Mouse (Mus musculus): ENCODE data around the gene Lsr.
"Not testable (repeated sequence)": the region's sequence is repeated elsewhere in the genome, so short reads cannot be mapped to it uniquely, and the experiment has no call there.

Lsr gene

DNA sequence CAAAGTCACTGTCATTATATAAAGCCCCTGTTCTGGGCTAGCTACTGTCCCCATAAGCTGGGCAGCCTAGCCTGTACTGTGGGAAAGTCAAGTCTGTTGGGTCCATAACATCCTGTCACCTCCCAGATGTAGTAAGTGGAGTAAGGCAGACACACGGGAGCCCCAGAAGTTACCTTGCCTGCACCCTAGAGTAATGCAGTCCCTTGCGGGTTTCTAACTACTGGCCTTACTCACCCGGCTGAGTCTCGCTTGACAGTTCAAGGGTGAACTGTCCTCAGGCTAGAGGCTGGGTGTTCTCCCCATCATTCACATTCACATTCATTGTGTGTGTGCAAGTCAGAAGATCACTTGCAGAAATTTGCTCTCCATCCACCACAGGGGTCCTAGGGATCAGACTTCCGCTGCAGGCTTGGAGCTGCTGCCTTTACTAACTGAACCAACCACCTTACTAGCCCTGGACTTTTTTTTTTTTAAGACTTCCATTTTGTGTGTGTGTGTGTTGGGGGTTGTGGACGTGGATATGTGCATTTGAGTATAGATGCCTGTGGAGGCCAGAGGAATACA is 13.4 kb downstream of the Lsr start:
- peak; percentile 9 for DNase-seq

DNA sequence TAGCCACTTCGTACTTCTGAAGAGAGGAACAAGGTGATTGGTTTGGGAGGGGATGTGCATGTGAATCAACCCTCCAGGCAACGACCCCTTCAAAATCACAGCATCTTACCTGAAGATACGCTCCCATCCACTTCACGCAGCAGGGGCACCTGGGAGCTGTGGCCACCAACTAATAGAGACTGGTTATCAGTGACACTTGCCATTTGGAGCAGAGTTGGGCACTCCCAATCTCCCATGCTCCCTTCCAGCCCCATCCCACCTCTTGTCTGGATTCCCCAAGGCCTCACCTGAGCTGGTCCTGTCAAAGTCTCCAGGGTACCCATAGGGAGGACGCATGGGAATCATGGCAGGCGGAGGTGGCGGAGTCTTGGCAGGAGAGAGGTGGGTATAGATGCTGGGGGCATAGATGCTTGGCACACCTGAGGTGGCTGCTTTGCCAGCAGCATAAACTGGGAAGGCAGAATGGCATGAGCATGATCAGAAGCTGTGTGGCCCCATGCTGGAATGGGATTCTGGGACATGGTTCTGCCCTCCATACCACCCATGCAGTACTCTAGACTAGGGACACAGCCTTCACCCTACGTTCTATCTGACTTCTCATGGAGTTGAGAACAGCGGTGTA is 14.3 kb downstream of the Lsr start:
- peak; percentile 19 for DNase-seq

DNA sequence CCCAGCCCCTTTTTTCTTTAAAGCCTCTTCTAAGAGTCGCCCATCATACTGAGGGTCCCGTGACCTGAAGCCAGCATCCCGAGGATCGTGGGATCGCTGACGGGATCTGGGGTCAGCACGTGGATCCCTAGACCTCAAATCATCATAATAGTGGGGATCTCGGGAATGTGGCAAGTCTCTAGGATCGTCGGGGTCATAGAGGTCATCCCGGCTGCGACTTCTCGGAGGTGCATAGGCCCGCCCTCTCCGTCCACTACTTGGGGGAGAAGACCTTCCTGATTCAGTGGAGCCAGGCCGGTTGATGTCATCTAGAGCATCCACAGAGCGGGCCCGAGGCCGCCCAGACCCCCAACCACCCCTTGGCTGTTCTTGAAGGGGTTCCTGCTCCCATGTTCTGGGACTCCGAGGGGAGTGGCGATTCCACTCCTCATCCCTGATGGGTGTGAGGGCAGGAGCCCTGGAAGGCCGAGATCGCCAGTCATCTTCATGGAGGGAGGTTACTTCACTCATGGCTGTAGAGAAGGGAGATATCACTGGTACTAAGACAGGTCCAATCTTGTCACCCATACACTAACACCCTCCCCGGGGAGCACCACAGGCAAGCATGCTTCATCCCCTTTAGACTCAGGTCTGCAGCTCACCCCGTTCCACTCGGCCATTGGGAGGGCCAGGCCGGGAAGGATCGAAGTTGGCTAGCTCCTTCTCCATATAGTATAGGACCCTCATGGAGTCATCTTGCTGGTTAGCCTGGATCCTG is 15.0 kb downstream of the Lsr start:
- peak; percentile 37 for DNase-seq

DNA sequence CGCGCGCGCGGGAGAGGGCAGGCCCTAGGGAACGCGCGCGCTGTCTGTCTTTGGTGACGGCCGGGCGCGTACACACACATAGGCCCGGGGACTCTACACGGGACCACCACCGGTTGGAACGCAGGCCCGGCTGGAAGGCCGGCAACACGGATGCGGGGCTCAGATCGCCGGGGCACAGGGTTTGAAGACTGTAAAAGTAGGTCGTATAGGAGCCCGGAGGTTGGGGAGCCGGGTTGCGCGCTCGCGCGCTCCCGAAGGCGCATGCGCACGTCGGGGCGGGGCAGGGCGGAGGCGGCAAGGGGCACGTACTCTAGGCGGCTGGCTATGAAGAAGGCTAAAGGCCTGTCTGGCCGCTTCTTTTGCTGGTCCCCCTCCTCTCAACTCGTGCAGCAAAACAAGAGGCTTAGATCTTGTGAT is 15.9 kb downstream of the Lsr start:
- DNase-seq: peak; percentile 95

DNA sequence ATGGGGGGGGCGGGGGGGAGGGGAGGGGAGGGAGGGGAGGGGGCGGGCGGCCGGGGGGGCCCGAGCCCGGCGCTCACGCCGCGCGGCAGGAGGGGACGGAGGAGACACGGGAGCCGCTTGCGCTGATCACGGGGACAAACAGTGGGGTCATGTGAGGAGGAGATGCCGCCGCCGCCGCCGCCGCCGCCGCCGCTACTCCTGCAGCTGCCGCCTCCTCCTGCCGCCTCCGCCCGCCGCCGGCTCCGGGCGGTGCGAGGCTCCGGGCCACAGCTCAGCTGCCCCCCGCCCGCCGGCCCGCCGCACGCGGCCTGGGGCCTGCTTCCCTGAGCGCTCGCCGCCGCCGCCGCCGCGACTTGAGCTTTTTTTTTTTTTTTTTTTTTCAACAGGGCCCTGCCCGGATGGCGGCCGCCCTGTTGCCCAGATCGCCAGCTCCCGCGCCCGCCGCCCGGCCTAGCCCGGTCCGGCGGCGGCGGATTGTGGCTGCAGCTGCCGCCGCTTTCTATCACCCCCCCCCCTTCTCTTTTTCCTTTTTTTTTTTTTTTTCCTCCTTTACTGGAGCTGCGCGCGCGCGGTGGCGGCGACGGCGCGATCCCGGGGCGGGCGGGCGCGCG is 16.4 kb downstream of the Lsr start, which contains the start of gene Usf2:
TSS of gene Usf2 (minus strand) at position 48 of the 611 bp plus-strand sequence.
- peak; percentile 84 for DNase-seq

DNA sequence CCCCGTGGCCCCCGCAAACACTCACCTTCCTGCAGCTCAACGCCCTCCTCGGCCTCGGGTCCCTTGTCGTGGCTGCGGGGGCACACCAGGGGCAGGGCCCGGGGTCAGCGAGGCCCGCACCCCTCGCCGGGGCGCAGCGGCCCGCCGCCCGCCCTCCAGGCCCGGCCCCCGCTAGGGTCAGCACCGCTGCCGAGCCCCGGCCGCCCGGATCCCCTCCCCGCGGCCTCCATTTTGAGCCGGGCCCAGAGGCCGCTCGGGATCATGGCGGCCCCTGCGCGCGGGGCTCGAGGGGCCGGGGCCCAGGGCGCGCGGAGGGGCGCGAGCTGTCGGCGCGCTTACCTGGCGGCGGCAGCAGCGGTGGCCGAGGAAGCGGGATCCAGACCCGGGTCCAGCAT is 16.9 kb downstream of the Lsr start:
- peak; percentile 76 for DNase-seq

DNA sequence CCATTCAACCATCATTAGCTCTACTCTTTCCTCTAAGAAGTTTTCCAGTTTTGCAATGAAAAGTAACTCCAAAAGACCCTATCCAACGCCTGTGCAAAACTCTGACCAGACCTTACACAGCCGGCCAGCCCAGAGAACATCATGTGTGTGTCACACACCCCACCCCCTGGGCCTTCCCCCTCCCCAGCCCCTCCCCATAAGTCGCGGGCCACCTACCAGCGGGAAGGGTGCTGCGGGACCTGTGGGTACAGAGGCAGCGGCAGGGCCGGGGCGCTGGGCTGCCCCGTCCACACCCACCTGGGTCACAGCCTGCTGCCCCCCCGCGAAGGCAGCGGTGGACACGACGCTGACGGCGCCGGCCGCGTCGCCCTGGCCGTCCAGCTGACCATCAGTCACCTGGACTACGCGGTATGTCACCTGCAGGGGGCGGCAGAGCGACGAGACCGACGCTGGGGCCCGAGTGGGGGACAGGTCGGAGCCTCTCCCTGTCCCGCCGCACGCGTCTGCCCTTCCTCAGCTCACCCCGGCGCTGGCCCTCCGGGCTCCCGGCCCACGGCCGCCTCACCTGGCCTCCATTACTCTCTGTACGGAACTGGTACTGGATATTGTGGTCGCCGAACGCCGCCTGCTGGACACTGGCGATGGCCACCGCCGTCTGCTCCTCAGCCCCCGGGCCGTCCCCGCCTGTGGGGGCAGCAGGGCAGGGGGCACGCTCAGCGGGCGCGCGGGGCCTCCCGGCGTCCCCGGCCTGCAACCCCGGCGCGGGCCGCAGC is 17.5 kb downstream of the Lsr start:
- peak; percentile 89 for DNase-seq

DNA sequence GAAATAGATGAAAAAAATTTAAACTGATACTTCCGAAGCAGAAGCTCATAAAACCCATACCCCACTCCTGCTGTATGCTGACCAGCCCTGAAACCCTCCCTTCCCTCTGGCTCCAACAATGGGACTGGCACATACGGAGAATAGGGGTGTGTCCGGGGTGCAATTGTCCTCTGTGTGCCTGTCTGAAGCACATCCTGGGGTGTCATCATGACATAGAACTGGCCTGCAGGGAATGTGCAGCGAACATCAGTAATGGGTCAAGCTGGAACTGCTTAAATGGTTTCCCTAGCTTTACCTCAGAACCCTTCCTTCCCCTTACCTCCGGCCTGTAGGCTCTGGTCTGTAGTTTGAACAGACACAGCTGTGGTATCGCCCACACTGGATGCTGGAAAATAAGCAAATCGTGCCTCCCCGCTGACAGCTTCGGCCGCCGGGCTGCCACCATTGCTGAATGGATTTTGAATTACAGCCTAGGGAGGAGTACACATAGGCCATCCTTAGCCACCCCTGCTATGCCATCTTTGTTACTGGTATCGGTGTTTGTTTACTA is 18.2 kb downstream of the Lsr start:
- DNase-seq: peak; percentile 19

DNA sequence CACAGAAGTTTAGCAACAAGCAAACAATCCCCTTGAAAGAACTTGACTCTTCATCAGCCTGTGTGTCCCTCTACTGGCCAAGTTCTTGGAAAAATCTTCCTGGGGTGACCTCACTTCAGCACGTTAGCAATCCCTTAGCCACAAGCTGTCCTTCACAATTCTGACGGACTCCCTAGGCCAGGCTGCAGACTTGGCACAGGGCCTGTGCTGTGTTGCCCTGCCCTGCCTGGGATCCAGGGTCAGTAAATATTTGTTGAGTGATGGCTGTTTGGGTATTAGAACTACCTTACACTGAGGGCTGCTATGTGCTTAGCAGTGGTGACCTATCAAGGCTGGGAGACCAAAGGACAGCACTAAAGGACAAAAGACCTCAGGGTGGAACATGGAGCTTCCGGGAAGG is 19.2 kb downstream of the Lsr start:
- no peak for DNase-seq

DNA sequence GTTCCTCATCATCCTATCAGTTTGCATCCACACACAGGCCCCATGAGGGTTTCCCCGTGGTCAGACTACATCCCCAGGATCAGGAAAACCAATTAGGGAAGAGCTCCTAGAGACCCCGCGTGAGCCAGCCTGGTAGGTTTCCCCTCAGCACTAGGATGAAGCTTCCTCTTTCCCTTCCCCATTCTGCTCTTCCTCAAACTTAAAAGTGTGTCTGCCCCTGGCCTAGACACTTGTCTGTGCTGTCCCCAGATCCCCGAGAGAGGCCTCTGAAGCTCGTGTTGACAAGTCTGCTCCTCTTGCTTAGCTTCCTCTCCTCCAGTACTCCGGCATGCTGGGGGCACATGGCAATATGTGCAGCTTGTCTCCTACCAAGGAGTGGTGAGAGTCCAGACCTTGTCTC is 19.8 kb downstream of the Lsr start:
- no peak for DNase-seq

DNA sequence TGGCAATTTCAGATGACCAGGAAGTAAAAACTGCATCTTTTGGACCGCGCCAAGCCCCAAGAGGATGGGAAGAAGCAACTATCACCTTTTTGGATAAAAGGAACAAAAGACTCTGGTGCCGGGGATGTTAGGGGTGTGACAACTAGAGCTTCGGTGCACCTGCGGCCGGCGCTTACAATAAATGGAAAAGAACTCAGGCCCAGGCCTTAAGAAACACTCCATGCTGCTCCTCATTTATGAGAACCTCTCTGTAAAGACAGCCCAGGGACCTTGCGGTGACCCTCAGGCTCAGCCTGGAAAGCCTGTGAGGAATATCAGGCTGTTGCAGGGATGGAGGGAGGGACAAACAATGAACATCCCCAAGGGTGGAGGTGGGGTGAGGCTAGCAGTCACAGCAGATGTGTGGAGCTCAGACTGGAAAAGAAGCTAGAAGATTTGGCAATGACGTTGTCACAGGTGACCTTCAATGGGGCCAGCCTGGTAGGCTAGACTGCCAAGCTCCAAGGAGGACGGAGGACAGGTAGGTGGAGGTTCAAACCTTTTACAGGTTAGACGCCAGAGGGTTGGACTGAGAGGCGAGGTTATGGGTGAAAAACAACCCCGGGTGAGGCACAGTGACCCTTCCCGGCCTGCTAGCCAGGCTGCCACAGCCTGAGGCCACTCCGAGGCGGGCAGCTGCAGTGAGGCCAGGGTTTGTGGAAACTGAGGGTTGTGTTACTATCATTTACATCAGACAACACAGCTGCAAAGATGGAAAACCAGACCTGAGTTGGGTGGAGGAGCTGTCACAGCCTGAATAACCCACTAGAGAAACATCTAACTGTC is 20.6 kb downstream of the Lsr start:
- DNase-seq: no peak

DNA sequence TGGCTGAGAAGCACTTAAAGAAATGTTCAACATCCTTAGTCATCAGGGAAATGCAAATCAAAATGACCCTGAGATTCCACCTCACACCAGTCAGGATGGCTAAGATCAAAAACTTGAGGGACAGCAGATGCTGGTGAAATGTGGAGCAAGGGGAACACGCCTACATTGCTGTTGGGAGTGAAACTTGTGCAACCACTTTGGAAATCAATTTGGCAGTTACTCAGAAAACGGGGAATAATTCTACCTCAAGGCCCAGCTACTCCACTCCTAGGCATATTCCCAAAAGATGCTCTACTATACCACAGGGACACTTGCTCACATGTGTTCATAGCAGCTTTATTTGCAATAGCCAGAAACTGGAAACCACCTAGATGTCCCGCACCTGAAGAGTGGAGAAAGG is 23.4 kb downstream of the Lsr start:
- DNase-seq: not testable (repeated sequence)

DNA sequence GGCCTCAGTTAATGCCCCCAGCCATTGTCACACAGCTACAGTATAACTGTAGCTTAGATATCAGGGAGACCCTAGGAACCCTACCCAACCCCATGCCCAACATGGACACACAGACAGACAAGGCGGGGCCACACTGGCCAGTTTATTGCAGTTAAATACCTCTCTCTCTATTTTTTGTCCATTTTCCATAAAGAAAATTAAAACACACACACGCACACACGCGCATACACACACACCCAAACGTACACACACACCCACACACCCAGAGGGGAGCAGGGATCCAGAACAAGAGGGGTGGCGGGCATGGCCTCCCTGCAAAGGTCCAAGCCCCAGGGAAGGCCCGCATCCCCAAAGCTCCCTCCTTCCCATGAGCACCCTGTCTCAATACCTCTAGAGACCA is 27.4 kb downstream of the Lsr start:
- DNase-seq: no peak

DNA sequence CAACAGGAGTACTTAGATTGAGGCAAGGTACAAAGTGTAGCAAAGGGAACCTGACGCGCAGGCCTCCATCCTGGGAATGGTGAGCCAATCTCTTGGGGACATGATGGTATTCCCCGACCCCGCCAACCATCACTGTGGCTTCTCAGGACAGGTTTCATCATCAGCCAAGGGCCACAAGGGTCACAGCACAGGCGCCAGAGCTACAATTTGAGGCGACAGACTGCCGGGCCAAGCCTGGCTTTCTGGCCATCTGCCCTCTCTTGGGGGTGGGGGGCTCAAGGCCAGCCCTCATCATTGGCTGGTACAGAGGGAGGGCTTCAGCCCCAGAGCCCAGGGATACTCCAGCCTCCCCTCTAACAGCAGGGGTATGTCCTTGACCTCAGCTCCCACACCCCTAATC is 27.8 kb downstream of the Lsr start:
- DNase-seq: not testable (repeated sequence)

DNA sequence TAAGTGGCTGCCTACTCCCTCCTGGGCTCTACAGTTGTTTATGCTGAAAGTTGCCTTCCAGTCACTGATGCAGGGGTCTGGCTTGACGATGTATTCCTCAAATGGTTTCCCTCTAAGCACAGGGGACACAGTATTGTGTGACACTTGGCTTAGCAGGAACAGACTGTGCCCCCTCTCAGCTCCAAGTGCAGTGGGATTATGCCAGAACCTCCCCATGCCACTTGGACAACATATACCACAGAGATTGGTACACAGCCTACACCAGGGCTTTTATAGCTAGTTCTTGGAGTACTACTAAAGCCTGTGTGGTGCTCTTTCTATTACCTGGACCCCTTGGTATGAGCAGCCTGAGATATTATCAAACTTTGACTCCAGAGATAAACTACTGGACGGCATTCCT is 28.6 kb downstream of the Lsr start:
- DNase-seq: not testable (repeated sequence)

DNA sequence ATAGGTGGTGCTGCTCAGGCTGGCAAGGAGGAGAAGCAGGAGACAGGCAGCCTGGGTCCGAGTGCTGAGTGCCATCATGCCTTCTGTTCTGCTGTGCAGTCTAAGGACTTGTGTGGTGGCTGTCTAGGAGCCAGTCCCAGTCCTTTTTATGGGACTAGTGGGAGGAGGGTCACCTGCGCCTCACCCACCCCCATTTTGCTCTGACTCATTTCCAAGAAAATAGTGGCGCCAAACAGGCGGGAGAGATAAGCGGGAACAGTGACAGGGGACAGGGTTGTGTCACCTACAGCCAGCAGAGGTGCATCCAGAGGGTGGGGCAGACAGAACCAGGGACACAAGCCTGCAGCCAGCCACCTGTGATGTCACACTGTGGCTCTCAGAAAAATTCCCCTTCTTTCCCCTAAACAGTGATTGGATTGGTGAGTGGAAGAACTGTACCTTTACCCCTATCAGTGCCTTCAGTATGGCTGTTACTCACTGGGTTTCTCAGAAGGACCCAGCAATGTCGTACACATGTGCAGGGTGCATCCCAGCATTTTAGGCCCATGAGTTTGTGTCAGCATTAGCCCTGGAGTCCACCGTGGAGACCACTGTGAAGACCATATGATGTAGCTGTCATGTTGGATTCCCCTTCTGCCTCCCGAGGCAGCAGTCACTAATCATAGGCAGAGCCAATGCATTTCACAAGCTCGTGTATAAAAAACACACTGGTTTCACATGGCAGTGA is 29.2 kb downstream of the Lsr start, which contains the start of gene Hamp:
TSS of gene Hamp (minus strand) at position 124 of the 727 bp plus-strand sequence.
- no peak for DNase-seq

DNA sequence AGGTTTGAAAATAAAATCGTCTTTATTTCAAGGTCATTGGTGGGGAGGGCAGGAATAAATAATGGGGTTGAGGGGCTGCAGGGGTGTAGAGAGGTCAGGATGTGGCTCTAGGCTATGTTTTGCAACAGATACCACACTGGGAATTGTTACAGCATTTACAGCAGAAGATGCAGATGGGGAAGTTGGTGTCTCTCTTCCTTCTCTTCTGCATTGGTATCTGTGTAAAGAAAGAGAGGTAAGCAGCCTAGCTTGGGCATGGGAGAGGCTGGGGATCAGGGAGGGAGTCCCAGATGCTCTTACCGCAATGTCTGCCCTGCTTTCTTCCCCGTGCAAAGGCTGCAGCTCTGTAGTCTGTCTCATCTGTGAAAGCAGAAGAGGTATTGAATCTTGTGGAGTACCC is 30.9 kb downstream of the Lsr start:
- not testable (repeated sequence) for DNase-seq

DNA sequence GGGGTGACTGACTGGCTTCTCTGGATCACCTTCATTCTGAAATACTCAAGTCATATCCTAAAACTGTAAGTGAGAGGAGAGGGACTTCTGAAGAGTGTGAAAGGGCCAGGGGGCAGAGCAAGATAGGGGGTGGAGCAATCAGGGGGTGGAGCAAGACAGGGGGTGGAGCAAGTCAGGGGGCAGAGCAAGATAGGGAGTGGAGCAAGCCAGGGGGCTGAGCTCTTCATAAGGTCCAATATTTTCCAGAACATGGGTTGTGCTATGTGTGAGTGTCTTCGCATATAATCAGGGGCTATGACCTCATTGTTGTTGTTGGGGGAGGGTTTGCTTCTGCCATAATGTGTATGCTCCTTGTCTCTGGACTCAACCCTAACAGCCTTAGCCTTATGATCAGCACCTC is 33.2 kb downstream of the Lsr start:
- not testable (repeated sequence) for DNase-seq

DNA sequence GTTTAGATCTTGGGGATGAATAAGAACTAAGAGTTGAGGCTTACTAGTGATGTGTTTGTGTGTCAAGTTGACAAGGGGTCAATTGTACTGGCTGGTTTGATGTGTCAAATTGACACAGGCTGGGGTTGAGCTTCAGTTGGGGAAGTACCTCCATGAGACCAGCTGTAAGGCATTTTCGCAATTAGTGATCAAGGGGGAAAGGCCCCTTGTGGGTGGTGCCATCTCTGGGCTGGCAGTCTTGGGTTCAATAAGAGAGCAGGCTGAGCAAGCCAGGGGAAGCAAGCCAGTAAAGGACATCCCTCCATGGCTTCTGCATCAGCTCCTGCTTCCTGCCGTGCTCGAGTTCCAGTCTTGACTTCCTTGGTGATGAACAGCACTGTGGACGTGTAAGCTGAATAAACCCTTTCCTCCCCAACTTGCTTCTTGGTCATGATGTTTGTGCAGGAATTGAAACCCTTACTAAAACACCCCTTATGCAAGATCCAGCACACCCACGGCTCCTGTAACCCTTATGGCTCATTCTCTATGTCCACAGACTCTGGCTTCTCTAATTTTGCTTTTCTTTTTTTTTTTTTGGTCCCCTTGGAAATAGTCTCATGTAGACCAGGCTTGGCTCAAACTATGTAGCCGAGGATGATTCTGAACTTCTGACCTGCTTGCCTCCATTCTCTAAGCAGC is 37.7 kb downstream of the Lsr start:
- not testable (repeated sequence) for DNase-seq

DNA sequence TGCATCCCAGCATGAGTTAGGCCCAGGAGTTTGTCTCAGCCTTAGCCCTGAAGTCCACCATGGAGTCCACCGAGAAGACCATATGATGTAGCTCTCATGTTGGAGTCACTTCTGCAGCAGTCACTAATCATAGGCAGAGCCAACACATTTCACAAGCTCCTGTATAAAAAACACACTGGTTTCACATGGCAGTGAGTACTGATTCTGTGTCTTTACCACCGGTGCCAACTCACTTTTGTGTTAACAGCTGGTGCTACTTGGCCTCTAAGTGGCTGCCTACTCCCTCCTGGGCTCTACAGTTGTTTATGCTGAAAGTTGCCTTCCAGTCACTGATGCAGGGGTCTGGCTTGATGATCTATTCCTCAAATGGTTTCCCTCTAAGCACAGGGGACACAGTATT is 48.7 kb downstream of the Lsr start, which contains the start of gene Hamp2:
TSS of gene Hamp2 (minus strand) at position 101 of the 400 bp plus-strand sequence.
- not testable (repeated sequence) for DNase-seq

Data from thymus, postnatal 4 days (tissue).